Mouse (Mus musculus) E14TG2a.4 (cell line): ENCODE measurements around the gene Irx4.

Experiments
- CTCF ChIP-seq: conservative IDR thresholded peaks from 2 replicates; pipeline ENCODE4 v1.5.1; 2014; ENCODE audit warnings: low read length
- NANOG ChIP-seq: IDR thresholded peaks from 2 replicates; pipeline ENCODE4 v1.6.1; 2014; ENCODE audit warnings: borderline replicate concordance, low read length, mixed read lengths
- POU5F1 ChIP-seq: IDR thresholded peaks from 2 replicates; pipeline ENCODE4 v1.6.1; 2014; ENCODE audit warnings: low read length, borderline replicate concordance

GRCm38 (mm10) chr13:73265442-73265841 lies 5.2 kb downstream of the Irx4 start:
- TF ChIP-seq CTCF (no peak), POU5F1 (no peak), NANOG (no peak)
